Mouse (Mus musculus): Measurements from ENCODE around the gene Mrps34. TPM values are rescaled to one million over a fixed set of nuclear protein-coding genes. Genes with fewer than 3 reads are reported as not detected.
"Not testable (repeated sequence)": the region's sequence is repeated elsewhere in the genome, so short reads cannot be mapped to it uniquely, and the experiment has no call there.

The Mrps34 gene
- total RNA-seq, 2 experiments from 2014 or later = 75.4 to 78.6 TPM

DNA sequence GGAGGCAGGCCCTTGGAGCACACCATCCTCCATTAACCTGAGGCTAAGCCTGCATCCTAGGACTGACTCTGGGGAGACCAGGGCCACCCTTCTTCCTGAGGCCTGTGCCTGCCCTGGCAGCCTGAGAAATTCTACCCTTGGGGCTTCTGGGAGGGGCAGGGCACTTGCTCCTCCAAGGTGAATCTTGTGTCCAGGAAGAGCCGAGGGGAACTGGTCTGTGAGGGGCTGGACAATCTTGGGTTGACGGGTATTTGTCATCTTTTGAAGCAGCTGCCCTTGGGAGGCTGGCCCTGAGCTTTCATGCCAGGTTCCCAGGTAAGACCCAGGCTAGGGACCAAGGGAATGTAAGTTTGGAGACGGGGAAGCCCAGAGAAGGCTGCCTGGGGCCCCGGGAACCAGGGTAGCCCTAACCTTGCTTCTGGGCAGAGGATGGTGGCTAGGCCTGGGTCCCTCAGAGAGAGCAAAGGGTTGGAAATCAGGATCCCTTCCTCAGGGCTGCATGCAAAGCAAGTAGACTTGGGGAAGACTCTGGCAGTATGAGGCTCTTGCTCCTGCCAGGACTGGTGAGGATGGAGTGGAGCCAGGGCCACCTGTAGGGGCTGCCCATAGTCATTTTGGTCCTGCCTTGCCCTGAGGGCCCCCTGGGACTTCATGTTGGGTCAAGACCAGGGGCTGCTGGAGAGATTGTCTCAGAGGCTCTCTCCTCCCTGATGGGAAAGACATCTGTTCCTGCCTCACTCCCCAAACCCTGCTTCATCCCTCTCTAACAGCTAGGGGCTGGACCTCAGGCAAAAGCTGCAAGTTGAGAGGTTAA is 3.3 kb downstream of the Mrps34 start:
- DNase-seq (ENCODE audit: low spot score in 2 of 2) = no peak

DNA sequence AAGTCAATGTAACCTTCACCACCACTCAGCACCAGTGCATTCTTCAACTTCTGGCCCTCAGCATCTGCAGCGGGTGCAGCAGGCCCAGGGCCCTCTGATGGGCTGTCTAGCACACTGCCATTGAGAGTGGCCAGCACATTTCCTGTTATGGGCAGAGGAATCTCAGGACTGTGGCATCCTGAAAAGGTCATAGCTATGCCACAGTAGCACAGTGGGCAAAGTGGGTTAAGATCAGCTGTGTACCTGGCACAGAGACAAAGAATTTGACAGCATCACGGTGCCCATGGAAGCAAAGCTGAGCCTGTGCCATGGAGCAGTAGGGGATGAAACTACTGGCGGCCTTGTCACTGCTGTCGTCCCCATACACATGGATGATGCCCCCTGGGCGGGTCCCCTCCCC is 4.2 kb downstream of the Mrps34 start:
- DNase-seq (ENCODE audit: low spot score in 2 of 2) = no peak

DNA sequence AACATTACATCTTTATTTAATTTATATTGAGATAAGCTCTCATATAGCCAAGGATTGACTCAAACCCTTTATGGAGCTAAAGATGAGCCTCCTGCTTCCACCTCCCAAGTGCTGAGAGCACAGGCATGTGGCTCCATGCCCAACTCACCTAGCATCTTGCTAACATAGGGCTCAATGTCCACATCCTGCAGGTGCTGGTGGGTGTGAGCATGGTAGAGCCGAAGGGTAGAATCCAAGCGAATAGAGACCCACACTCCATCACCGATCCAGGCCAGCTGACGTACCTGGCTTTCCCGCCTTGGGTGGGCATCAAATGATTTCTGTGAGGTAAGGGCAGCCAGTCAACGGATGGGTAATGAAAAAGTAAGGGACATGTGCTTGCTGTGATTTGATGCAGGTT is 5.1 kb downstream of the Mrps34 start:
- DNase-seq (ENCODE audit: low spot score in 2 of 2) = no peak

DNA sequence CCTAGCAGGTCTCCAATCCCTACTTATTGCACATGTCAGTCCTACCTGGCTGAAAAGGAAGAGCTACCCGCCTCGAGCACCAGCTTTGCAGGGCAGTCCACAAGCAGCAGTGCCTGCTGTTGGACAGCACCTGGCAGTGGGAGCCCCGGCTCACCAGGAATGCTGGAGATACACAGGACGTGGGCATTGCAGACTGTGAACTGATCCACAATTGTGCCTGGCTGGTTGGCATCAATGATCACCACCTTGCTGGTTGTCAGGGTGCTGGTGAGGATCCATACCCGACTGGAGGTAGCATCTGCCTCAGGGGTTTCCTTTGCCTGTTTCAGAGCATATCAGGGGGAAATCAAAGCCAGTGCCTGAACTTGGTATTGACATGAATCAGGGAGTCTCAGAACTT is 7.2 kb downstream of the Mrps34 start:
- no peak for DNase-seq (ENCODE audit: low spot score in 2 of 2)

DNA sequence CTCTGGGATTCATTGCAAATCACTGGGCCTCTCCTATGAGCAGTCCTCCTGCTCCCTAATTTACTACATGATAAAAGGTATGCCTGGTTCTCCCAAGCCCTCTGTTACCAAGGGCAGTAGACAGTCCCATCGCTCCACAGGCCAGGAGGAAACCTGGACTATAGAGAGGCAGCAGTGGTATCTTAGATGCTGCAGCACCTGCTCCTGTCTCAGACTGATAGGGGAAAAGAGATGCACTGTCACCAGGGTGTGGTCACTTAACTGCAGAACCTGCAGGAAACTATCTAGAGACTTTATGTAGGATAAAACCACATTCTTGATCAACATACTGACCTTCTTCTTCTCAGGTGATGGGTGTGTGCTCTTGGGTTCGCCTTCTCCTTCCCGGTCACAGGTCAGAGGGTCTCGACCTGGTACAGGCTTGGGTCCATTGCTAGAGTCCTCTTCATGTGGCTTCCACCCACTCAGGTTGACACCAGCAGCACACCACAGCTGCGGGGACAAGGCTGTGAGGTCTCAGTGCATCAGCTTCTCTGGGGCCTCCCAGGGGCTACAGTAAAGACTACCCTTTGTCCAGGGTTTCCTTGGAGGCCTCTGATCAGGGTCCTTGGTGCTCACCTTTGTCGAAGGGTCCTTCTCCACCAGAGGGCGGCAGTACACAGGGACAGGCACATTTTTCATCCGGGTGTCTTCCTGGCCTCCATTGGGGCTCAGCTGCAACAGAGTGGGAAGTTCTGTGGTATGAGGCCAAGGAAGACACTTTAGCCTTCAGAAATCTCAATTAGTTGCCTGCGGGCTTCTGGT is 8.0 kb downstream of the Mrps34 start:
- DNase-seq (ENCODE audit: low spot score in 2 of 2) = no peak

DNA sequence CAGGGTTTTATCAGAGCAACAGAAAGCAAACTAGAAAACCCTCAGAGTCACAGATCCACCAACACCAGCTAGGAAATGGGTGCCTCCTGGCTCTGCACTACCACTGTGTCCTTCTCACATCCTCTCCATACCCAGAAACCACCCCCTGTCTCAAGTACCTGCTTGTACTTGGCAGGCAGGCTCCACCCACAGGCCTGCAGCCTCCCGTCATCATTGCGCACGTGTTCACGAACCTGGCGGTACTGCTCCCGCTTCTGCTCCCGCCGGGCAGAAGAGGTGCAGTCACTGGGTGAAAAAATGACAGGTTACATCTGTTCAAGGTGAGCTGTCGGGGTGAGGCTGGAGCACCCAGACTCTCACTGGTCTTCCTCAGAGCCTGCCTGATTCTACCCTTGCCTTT is 8.9 kb downstream of the Mrps34 start:
- no peak for DNase-seq (ENCODE audit: low spot score in 2 of 2)

DNA sequence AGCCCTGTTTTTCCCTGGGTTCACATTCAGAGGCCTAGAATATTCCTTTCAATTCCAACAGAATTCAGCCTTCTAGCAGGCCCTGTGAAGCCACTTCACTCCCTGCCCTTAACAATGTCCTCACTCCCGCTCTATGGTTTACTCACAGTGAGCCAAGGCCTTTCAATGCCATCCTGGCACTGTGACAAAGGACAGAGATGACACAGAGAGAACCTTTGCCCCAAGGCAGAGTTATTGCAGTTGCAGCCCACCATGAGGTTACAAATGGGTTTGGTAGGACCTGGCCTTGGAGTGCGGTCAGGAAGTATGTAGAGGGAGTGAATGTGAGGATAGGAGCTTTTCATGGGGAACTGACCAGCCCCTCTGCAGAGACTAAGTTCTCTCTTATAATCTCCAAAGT is 12.7 kb downstream of the Mrps34 start:
- DNase-seq (ENCODE audit: low spot score in 2 of 2) = no peak

DNA sequence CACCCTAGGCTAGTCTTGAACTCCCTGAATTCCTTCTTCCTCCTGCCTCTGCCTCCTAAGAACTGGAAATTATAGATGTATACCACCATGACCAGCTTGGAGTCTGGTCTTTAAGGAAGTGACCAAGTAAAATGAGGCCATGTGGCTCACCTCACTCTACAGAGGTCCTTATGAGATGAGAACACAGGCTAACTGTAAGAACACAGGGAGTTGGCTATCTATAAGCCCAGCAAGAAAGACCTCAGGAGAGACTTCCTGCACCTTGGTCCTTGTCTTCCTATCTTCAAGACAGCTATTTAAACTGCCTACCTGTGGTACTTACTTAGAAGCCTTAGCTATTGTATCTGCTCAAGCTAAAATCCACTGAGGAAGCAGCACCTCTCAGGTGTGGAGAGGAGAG is 19.1 kb downstream of the Mrps34 start:
- no peak for DNase-seq (ENCODE audit: low spot score in 2 of 2)

DNA sequence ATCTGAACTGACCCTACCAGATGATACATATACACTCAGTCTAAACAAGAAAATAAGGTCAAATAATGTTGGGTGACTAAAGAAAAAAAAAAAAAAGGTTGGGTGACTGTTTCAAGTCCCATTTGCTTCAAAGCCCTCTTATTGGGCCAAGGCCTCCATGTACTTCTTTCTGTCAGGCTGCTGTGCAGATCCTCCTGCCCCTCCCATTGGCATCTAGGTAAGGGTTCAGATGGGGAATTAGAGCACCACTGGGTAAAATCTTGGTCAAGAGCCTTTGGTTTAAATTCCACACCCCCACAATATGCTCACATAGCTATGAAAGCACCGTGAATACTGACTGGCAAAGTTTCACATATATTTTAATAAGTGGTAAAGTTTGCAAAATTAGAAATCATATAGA is 28.3 kb downstream of the Mrps34 start:
- DNase-seq (ENCODE audit: low spot score in 2 of 2) = no peak

DNA sequence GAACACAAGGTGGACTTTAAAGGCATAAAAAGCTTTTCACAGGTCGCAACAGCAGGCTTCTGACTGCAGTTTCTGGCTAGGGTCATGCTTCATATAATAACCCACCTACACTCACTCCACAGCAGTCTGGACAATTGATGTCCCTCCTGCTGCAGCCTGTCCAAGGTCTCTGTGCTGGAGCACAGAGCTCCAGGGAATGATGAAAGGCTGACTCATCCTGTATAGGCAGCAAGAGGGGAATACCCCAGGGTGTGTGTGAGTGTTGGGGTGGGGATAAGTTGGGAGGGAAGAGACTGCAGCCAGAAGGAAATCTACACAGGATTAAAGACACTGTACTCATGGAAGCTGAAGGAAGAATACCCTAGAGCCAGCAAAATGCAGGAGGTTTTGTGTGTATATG is 34.6 kb downstream of the Mrps34 start:
- no peak for DNase-seq (ENCODE audit: low spot score in 2 of 2)

DNA sequence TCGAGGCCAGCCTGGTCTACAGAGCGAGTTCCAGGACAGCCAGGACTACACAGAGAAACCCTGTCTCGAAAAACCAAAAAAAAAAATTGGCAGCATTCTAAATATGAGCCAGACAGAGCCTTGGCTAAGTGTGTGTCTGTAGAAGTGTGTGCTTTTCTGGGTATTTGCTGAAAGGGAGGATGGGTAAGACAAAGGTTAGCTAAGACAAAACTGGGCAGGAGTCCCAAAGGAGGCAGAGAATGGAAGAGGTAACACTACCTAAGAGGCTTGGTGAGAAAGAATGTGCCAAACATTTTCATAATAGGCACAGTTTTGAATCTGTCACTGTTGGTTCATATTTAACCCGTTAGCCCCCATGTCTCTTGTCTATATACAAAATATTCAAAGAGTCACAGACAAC is 37.5 kb downstream of the Mrps34 start:
- DNase-seq (ENCODE audit: low spot score in 2 of 2) = no peak

DNA sequence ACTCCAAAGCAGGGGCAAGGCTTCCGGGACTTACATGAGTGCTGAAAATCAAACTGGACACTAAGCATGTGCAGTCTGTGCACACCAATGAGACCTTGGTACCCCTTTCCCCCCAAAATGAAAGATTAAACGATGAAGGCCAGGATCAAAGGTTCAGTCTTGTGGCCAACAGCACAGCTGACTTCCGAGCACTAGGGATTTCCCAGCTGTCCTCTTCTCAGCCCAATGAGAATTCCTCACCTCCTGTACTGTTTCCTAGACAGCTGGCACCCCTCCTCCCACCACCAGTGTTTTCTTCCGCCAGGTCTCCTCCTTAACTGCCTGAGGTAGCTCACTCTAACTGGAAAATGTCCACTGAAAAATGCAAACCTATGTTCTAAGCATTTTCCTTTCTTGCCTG is 38.2 kb downstream of the Mrps34 start:
- no peak for DNase-seq (ENCODE audit: low spot score in 2 of 2)

DNA sequence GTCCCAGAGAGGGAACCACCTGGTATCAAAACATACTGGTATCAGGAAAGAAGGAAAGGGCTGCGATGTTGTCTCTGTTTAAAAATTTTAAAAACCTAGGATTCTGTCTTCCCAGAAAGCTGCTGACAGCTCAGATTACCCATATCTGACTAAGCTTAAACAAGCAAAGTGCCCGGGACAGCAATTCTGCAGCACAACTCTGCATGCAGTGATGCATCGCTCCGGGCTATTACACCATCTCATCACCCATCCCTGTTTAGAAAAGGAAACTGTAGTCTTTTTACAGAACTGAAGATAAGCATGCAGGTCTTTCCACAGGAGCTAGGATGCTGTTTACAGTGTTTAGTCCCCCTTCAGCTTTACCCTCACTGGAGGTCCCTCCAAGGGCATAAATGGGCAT is 40.0 kb downstream of the Mrps34 start:
- DNase-seq (ENCODE audit: low spot score in 2 of 2) = no peak

DNA sequence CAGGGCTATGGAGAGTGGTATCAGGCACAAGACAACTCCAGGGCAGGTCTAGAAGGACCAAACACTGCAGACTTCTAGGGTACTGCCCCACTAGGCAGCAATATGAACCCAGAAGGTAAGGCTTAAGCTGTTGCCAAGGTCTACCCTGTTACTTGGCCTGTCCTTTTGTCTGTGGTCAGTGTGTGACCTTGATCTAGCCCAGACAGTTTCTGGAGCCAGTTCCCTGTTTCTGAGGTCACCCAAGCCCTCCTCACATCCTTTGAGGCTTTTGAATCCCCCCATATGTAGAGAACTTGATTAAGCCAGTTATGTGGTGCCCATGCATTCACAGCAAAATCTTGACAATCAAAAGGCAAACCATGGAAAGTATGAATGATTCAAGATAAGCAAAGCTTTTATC is 40.8 kb downstream of the Mrps34 start:
- no peak for DNase-seq (ENCODE audit: low spot score in 2 of 2)

DNA sequence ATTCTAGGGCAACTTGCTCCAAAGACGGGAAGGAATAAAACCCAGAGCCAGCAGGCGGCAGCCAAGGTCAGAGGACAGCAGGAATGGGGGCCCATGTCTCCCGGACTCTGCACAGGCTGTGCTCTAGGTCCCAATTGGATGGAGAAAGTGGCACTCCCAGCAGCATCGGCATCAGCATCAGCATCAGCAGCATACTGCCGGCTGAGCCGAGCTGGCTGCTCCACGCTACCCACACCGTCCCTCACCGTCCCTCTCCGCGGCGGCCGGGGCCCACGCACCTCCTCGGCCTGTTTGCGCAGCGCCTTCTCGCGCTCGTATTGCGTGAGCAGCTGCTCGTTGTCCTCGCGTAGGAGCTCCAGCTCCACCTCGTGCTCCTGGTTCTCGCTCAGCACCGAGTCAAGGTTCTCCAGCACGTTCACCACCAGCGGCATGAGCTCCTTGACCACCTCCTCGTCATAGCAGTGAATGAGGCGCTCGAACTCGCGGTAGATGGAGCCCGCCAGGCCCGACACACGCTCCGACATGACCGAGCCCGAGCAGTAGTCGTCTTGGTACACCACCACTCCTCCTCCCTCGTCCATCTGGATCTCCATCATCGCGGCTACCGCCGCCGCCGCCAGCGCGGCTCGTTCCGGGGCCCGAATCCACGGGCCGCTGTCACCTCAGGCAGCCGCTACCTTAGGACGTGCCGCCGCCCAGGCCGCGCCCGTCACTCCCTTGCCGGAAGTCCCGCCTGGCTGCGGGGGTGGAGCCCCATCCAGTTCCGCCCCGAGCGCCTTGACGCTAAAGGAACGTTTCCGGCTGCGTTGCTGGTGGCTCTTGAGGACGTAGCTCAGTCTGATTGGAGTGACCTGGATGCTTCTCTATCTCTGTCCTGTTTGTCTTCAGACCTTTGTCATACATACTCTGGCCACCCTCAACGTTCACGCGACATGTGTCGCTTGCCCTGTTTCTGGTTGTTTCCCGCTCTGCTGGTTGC is 41.6 kb downstream of the Mrps34 start, which contains the start of gene Mapk8ip3:
Mapk8ip3 (minus strand) TSS at position 719 of the 979 bp plus-strand sequence.
- DNase-seq (ENCODE audit: low spot score in 2 of 2) = peak; percentile 94 to 97

DNA sequence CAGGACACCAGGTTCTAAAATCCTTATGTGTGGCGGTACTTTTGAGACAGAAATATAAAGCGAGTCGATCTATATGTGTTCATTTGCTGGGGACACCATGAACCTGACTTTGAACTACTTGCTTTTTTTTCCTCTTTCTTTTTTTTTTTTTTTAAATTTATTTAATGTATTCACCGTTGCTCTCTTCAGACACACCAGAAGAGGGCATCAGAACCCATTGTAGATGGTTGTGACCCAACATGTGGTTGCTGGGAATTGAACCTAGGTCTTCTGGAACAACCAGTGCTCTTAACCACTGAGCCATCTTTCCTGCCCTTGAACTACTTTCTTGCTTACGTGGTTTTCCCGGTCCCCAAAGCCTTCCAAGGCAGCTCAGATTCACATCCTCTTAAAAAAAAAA is 42.4 kb downstream of the Mrps34 start:
- DNase-seq (ENCODE audit: low spot score in 2 of 2) = no peak

DNA sequence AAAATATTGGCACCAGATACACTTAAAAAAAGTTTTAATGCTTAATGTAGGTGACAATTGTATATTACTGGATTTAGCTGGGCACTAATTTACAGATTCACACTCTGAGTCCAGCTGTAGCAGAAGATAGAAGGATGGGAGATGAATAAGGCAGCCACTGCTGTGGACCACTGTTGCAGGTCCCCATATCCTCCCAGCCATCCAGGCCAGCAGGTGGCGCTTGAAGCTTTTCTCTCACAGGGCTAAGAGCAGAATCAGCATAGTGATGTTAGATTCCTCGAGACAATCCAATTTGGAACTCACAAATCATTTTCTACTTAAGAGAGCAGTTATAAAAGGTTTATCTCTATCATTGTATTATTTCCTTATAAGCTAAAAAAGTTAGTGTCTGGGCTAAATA is 47.5 kb downstream of the Mrps34 start:
- DNase-seq (ENCODE audit: low spot score in 2 of 2) = peak in 1 of 2 experiments; percentile 62

DNA sequence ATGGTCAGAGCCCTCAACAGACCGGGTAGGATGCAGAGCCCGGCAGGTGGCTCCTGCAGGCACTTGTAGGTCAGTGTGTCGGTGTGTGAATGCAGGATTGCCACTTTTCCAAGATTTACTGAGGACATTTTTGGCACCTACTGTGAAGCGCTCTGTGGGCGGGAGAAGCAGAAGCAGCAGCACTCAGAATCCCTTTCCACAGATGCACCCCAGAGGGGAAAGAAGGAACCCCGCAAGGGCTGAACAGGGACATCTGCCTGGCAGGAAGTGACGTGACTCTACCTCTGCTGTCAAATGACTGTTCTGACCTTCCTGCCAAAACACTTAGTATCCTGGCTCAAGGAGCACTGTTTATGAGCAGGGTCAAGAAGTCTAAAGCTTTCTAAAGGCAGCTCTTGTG is 48.1 kb downstream of the Mrps34 start:
- peak; percentile 6 to 43 for DNase-seq (ENCODE audit: low spot score in 2 of 2)

DNA sequence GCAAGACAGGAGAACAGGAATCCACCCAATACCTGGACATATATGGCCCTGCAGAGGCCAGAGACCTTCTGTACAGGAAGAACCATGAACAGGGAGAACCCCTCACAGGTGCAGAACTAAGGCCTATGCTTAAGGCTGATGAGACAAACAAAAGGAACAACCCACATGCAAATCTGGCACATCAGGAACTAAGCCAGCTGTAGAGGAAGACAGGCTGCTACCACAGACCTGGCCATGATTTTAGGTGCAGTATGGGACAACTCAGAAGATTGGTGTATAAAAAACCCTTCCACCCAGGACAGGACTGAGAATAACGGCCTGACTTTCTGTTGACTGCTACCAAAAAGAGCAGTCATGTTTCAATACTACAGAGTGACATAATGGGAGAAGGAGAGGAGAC is 48.7 kb downstream of the Mrps34 start:
- DNase-seq (ENCODE audit: low spot score in 2 of 2) = not testable (repeated sequence)

Measured in layer of hippocampus, adult 18-20 months (tissue).